Mouse (Mus musculus) adrenal gland, postnatal 4 days (tissue): ENCODE results near the gene E2f2. TPM values are rescaled to one million over a fixed set of nuclear protein-coding genes. Genes with fewer than 3 reads are reported as not detected.

Source experiments
- DNase-seq, 2 experiments: peaks; one replicate each; pipeline ENCODE4 v3.0.0; 2021 to 2022; ENCODE audit warnings: low spot score in 2 of 2, mixed read lengths in 2 of 2
- total RNA-seq, 2 experiments: library from RNA; stranded (reverse); gene quantifications; 2 replicates each; pipeline ENCODE4 v1.2.3; 2021

E2f2 gene
- total RNA-seq, 2 experiments from 2014 or later = 15.0 to 23.0 TPM

- DNase-seq = no peak
Measured at GRCm38 (mm10) chr4:136173210-136173715, 1.1 kb downstream of the E2f2 start.

GRCm38 (mm10) chr4:136174216-136175193 is 2.3 kb downstream of the E2f2 start:
- DNase-seq = no peak

- no peak for DNase-seq
Measured at GRCm38 (mm10) chr4:136176022-136176552, 3.9 kb downstream of the E2f2 start.

GRCm38 (mm10) chr4:136177244-136177611 is 5.0 kb downstream of the E2f2 start:
- DNase-seq = no peak

- peak in 1 of 2 experiments; percentile 40 for DNase-seq
Measured at GRCm38 (mm10) chr4:136177612-136178474, 5.6 kb downstream of the E2f2 start.

- DNase-seq = no peak
Measured at GRCm38 (mm10) chr4:136178475-136178921, 6.3 kb downstream of the E2f2 start.

GRCm38 (mm10) chr4:136179456-136179855 is 7.3 kb downstream of the E2f2 start:
- DNase-seq = no peak

- DNase-seq = peak; percentile 76 to 87
Measured at GRCm38 (mm10) chr4:136179998-136180397, 7.8 kb downstream of the E2f2 start.

- peak; percentile 72 to 74 for DNase-seq
Measured at GRCm38 (mm10) chr4:136180408-136181330, 8.5 kb downstream of the E2f2 start.

GRCm38 (mm10) chr4:136181367-136181766 is 9.2 kb downstream of the E2f2 start:
- no peak for DNase-seq

- no peak for DNase-seq
Measured at GRCm38 (mm10) chr4:136185375-136185774, 13.2 kb downstream of the E2f2 start.

- no peak for DNase-seq
Measured at GRCm38 (mm10) chr4:136186315-136186714, 14.1 kb downstream of the E2f2 start.

- DNase-seq = no peak
Measured at GRCm38 (mm10) chr4:136186739-136187472, 14.7 kb downstream of the E2f2 start.

GRCm38 (mm10) chr4:136188973-136189737 is 17.0 kb downstream of the E2f2 start:
- DNase-seq = no peak

GRCm38 (mm10) chr4:136189912-136190311 is 17.7 kb downstream of the E2f2 start:
- DNase-seq = no peak

- no peak for DNase-seq
Measured at GRCm38 (mm10) chr4:136193571-136193970, 21.4 kb downstream of the E2f2 start.

- DNase-seq = no peak
Measured at GRCm38 (mm10) chr4:136195029-136195428, 22.8 kb downstream of the E2f2 start.

GRCm38 (mm10) chr4:136195629-136196028 is 23.4 kb downstream of the E2f2 start:
- DNase-seq = no peak

GRCm38 (mm10) chr4:136196201-136196600 is 24.0 kb downstream of the E2f2 start:
- DNase-seq = no peak
